ENCODE assay signal across 8 mouse cellular contexts in the genomic region with DNA sequence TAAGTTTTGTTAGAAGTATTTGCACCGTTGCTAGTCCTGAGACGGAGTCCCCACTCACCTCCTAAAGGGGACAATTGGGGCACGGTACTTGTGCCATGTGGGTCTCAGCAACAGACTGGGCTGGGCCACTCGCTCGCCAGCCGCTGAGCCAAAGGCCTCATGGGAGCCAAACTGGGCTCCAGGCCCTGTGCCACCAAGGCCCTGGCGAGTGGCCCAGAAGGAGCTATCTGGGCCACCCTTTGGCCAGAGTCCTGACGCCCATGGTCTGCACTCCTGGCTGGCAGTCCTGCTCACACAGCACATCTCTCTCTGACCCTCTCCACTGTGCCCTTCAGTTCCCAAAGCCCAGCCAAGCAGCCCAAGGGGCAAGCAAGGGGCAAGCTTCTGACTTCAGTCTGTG.
DNase-seq lines count a peak whose midpoint lies in the region; ATAC-seq lines count a peak whose summit lies in the region.

No protein-coding gene starts in this region.

- peak; percentile 23 for DNase-seq in ovary, adult 18-20 months (ENCODE audit: low spot score)
- DNase-seq in ovary, postnatal 10 days (ENCODE audit: low spot score): no peak
- DNase-seq in heart, postnatal 25 days (ENCODE audit: low spot score): peak; percentile 14
- peak; percentile 57 for DNase-seq in ovary, postnatal 36 days (ENCODE audit: low spot score)
- no peak for DNase-seq in embryo, embryonic 10.5 days (ENCODE audit: low spot score)
- DNase-seq in liver: no peak

- intact Hi-C loops in heart, postnatal 25 days (cut with DNase I): no loop called here

- ATAC-seq in frontal cortex, adult (ENCODE audit: low TSS enrichment): peak; percentile 25; the same call in 1 of the 2 replicates
- ATAC-seq in granulocyte monocyte progenitor cell, adult 5-6 weeks (replicated peaks; ENCODE audit: poor library complexity, severe bottlenecking): no peak

Comparison
In these comparisons a context has a peak if more than half of its experiments do, and no peak if none do; other contexts are left out.
1. DNase-seq: peak in ovary, adult 18-20 months (single experiment), heart, postnatal 25 days (single experiment) and ovary, postnatal 36 days (single experiment); none in ovary, postnatal 10 days (single experiment), embryo, embryonic 10.5 days (single experiment) and liver (single experiment).